Mouse (Mus musculus): ENCODE results near the gene Wnt10a.

GRCm38 (mm10) chr1:74787846-74788245, 3.5 kb upstream of the Wnt10a start:
- TF ChIP-seq CHD2 (IDR thresholded peaks at IDR 0.05; ENCODE audit: low read depth, low read length) (no peak), HCFC1 (IDR thresholded peaks at IDR 0.05; ENCODE audit: borderline replicate concordance, insufficient read depth, low read length) (peak; percentile 44; the same call in 1 of the 2 replicates)

Measured in ES-E14 (cell line).